Mouse (Mus musculus) liver, embryonic 12.5 days (tissue): ENCODE data around the gene Tprn. TPM values are rescaled to one million over a fixed set of nuclear protein-coding genes. Genes with fewer than 3 reads are reported as not detected.

Experiments used
- ATAC-seq: fragments of 200-750 bp; cut with Nextera tagmentation; 2 replicates; pipeline ENCODE4 v1.8.0; 2017; ENCODE audit warnings: moderate number of reproducible peaks, mild to moderate bottlenecking, moderate library complexity
- H3K27ac ChIP-seq: fragments of 300-500 bp; sonication (generic); 2 replicates; pipeline ENCODE4 v1.5.1; 2016; ENCODE audit warnings: mild to moderate bottlenecking
- H3K27me3 ChIP-seq: fragments of 300-500 bp; sonication (generic); replicated peaks from 2 replicates; pipeline ENCODE4 v1.6.1; 2016; ENCODE audit warnings: mild to moderate bottlenecking, moderate library complexity
- H3K36me3 ChIP-seq: fragments of 300-500 bp; sonication (generic); 2 replicates; pipeline ENCODE4 v1.6.1; 2016; ENCODE audit warnings: mild to moderate bottlenecking, moderate library complexity
- H3K4me1 ChIP-seq: fragments of 300-500 bp; sonication (generic); 2 replicates; pipeline ENCODE4 v1.6.1; 2016
- H3K4me2 ChIP-seq: fragments of 300-500 bp; sonication (generic); 2 replicates; pipeline ENCODE4 v1.6.1; 2016; ENCODE audit warnings: mild to moderate bottlenecking, moderate library complexity
- H3K4me3 ChIP-seq: fragments of 300-500 bp; sonication (generic); 2 replicates; pipeline ENCODE4 v1.5.1; 2016; ENCODE audit warnings: mild to moderate bottlenecking, moderate library complexity
- H3K9ac ChIP-seq: fragments of 300-500 bp; sonication (generic); 2 replicates; pipeline ENCODE4 v1.6.1; 2016; ENCODE audit warnings: mild to moderate bottlenecking, moderate library complexity
- H3K9me3 ChIP-seq: fragments of 300-500 bp; sonication (generic); replicated peaks from 2 replicates; pipeline ENCODE4 v1.6.1; 2016; ENCODE audit warnings: mild to moderate bottlenecking, moderate library complexity
- WGBS: fragments of 180-500 bp; shearing (Covaris S2); methylation state at CpG from one replicate; pipeline ENCODE4 v1.1.7; 2016; ENCODE audit not compliant: insufficient replicate concordance; 5-methylcytosine and 5-hydroxymethylcytosine counted together
- polyA plus RNA-seq: library from polyadenylated mRNA; unstranded; fragments of >200 nt; fragmentation: Nextera tagmentation; extraction: Ambion mirVana; gene quantifications from 2 replicates; pipeline ENCODE4 v1.2.1, GENCODE M21; 2016

Gene Tprn
- polyA plus RNA-seq, 1 experiment from 2014 or later, result 9.0 TPM

GRCm38 (mm10) chr2:25227406-25227805 lies 35.0 kb upstream of the Tprn start:
- Histone ChIP-seq H3K4me2 (no peak overlapping the region), H3K9me3 (no peaks in the 10 kb centered on the region), H3K27me3 (peaks cover 14% of the 10 kb centered on the region), H3K4me1 (peaks cover 40% of the 10 kb centered on the region), H3K36me3 (peaks cover 15% of the 10 kb centered on the region), H3K9ac (no peak overlapping the region), H3K27ac (0 out of 2 replicates have a peak overlapping the region, but pooled peaks have one; percentile 74), H3K4me3 (no peak overlapping the region)
- ATAC-seq, result no peak
- 76% methylated on average over 4 of the region's 4 CpGs for WGBS

- ATAC-seq, result peak; percentile 27
These were observed 34.0 kb upstream of the Tprn start for GRCm38 (mm10) chr2:25228431-25228889.

GRCm38 (mm10) chr2:25228995-25229530 lies 33.4 kb upstream of the Tprn start:
- peak overlapping the region; percentile 74 for H3K27ac ChIP-seq
- ATAC-seq, result no peak
- H3K4me2 ChIP-seq, result peak overlapping the region; percentile 70
- H3K27me3 ChIP-seq, result peaks cover 16% of the 10 kb centered on the region
- H3K4me1 ChIP-seq, result peaks cover 39% of the 10 kb centered on the region
- WGBS, result 65% methylated on average over 6 of the region's 6 CpGs
- peak overlapping the region; percentile 48 for H3K4me3 ChIP-seq
- H3K9ac ChIP-seq, result peak overlapping the region; percentile 67; the same call in 1 of the 2 replicates
- no peaks in the 10 kb centered on the region for H3K36me3 ChIP-seq
- no peaks in the 10 kb centered on the region for H3K9me3 ChIP-seq

More at GRCm38 (mm10) chr2:25228431-25228889, 34.0 kb upstream of the Tprn start:
- Histone ChIP-seq H3K4me2 (peak overlapping the region; percentile 70), H3K27ac (peak overlapping the region; percentile 74), H3K9ac (peak overlapping the region; percentile 67), H3K36me3 (peaks cover 5% of the 10 kb centered on the region), H3K9me3 (no peaks in the 10 kb centered on the region), H3K4me1 (peaks cover 36% of the 10 kb centered on the region), H3K27me3 (peaks cover 14% of the 10 kb centered on the region), H3K4me3 (peak overlapping the region; percentile 48)
- WGBS, result 0% methylated on average over 7 of the region's 7 CpGs

- Histone ChIP-seq H3K4me2 (no peak overlapping the region), H3K27ac (no peak overlapping the region), H3K27me3 (peaks cover 18% of the 10 kb centered on the region), H3K36me3 (no peaks in the 10 kb centered on the region), H3K4me1 (peaks cover 45% of the 10 kb centered on the region), H3K4me3 (no peak overlapping the region), H3K9me3 (no peaks in the 10 kb centered on the region), H3K9ac (no peak overlapping the region)
- 73% methylated on average over 5 of the region's 5 CpGs for WGBS
- ATAC-seq, result no peak
These were observed 32.8 kb upstream of the Tprn start for GRCm38 (mm10) chr2:25229582-25229981.

- Histone ChIP-seq H3K9me3 (no peaks in the 10 kb centered on the region), H3K27ac (no peak overlapping the region), H3K9ac (no peak overlapping the region), H3K4me1 (peaks cover 41% of the 10 kb centered on the region), H3K4me2 (no peak overlapping the region), H3K36me3 (no peaks in the 10 kb centered on the region), H3K27me3 (peaks cover 27% of the 10 kb centered on the region), H3K4me3 (no peak overlapping the region)
- 77% methylated on average over 7 of the region's 7 CpGs for WGBS
- no peak for ATAC-seq
These were observed 31.8 kb upstream of the Tprn start for GRCm38 (mm10) chr2:25230581-25230980.

GRCm38 (mm10) chr2:25231038-25231437 lies 31.4 kb upstream of the Tprn start:
- ATAC-seq, result no peak
- H3K27me3 ChIP-seq, result peaks cover 31% of the 10 kb centered on the region

GRCm38 (mm10) chr2:25233421-25233820 lies 29.0 kb upstream of the Tprn start:
- WGBS, result 14% methylated on average over 4 of the region's 4 CpGs
- Histone ChIP-seq H3K27me3 (peaks cover 37% of the 10 kb centered on the region), H3K9ac (no peak overlapping the region)

More at GRCm38 (mm10) chr2:25231038-25231437, 31.4 kb upstream of the Tprn start:
- no peaks in the 10 kb centered on the region for H3K9me3 ChIP-seq
- H3K4me3 ChIP-seq, result no peak overlapping the region
- no peak overlapping the region for H3K4me2 ChIP-seq
- H3K36me3 ChIP-seq, result no peaks in the 10 kb centered on the region
- H3K4me1 ChIP-seq, result peaks cover 41% of the 10 kb centered on the region
- 55% methylated on average over 12 of the region's 12 CpGs for WGBS
- H3K9ac ChIP-seq, result no peak overlapping the region
- no peak overlapping the region for H3K27ac ChIP-seq

GRCm38 (mm10) chr2:25234050-25234449 lies 28.4 kb upstream of the Tprn start, which contains the start of gene Slc34a3:
Gene Slc34a3 (minus strand): TSS chr2:25234364.
- Histone ChIP-seq H3K4me1 (peaks cover 31% of the 10 kb centered on the region), H3K36me3 (no peaks in the 10 kb centered on the region), H3K9ac (no peak within 1 kb of the TSS), H3K4me3 (no peak within 1 kb of the TSS), H3K9me3 (no peaks in the 10 kb centered on the region), H3K27ac (no peak within 1 kb of the TSS), H3K4me2 (no peak within 1 kb of the TSS), H3K27me3 (peaks cover 37% of the 10 kb centered on the region)
- 59% methylated on average over 3 of the region's 3 CpGs for WGBS
- ATAC-seq, result no peak

More at GRCm38 (mm10) chr2:25233421-25233820, 29.0 kb upstream of the Tprn start:
- Histone ChIP-seq H3K4me2 (no peak overlapping the region), H3K4me3 (no peak overlapping the region), H3K4me1 (peaks cover 38% of the 10 kb centered on the region), H3K36me3 (no peaks in the 10 kb centered on the region), H3K9me3 (no peaks in the 10 kb centered on the region), H3K27ac (no peak overlapping the region)
- ATAC-seq, result no peak

- 53% methylated on average over 5 of the region's 5 CpGs for WGBS
- H3K36me3 ChIP-seq, result no peaks in the 10 kb centered on the region
- H3K4me1 ChIP-seq, result peaks cover 31% of the 10 kb centered on the region
- no peak overlapping the region for H3K4me3 ChIP-seq
- no peak for ATAC-seq
- no peak overlapping the region for H3K27ac ChIP-seq
- H3K27me3 ChIP-seq, result peaks cover 37% of the 10 kb centered on the region
- H3K9ac ChIP-seq, result no peak overlapping the region
- no peak overlapping the region for H3K4me2 ChIP-seq
- no peaks in the 10 kb centered on the region for H3K9me3 ChIP-seq
These were observed 27.7 kb upstream of the Tprn start for GRCm38 (mm10) chr2:25234551-25235220.

GRCm38 (mm10) chr2:25236614-25237013 lies 25.8 kb upstream of the Tprn start, which contains the start of gene Rnf224:
Gene Rnf224 (minus strand): TSS chr2:25236787.
- WGBS, result 16% methylated on average over 8 of the region's 8 CpGs
- peak within 1 kb of the TSS; percentile 9; the same call in 1 of the 2 replicates for H3K4me2 ChIP-seq
- no peak within 1 kb of the TSS for H3K27ac ChIP-seq
- no peak for ATAC-seq
- H3K27me3 ChIP-seq, result peaks cover 32% of the 10 kb centered on the region
- H3K4me1 ChIP-seq, result peaks cover 51% of the 10 kb centered on the region
- no peaks in the 10 kb centered on the region for H3K36me3 ChIP-seq
- no peak within 1 kb of the TSS for H3K4me3 ChIP-seq
- H3K9ac ChIP-seq, result no peak within 1 kb of the TSS
- no peaks in the 10 kb centered on the region for H3K9me3 ChIP-seq

GRCm38 (mm10) chr2:25237522-25237921 lies 24.9 kb upstream of the Tprn start:
- WGBS, result 55% methylated on average over 4 of the region's 4 CpGs
- H3K9me3 ChIP-seq, result no peaks in the 10 kb centered on the region
- no peak overlapping the region for H3K9ac ChIP-seq
- no peak overlapping the region for H3K4me2 ChIP-seq
- no peak overlapping the region for H3K27ac ChIP-seq
- no peak for ATAC-seq
- H3K36me3 ChIP-seq, result no peaks in the 10 kb centered on the region
- peaks cover 60% of the 10 kb centered on the region for H3K4me1 ChIP-seq
- H3K27me3 ChIP-seq, result peaks cover 39% of the 10 kb centered on the region
- H3K4me3 ChIP-seq, result no peak overlapping the region

- peaks cover 45% of the 10 kb centered on the region for H3K27me3 ChIP-seq
These were observed 24.3 kb upstream of the Tprn start for GRCm38 (mm10) chr2:25238106-25238505.

More at GRCm38 (mm10) chr2:25238106-25238505, 24.3 kb upstream of the Tprn start:
- H3K27ac ChIP-seq, result no peak overlapping the region
- H3K9me3 ChIP-seq, result no peaks in the 10 kb centered on the region
- H3K4me2 ChIP-seq, result no peak overlapping the region
- ATAC-seq, result no peak
- H3K36me3 ChIP-seq, result no peaks in the 10 kb centered on the region
- no peak overlapping the region for H3K9ac ChIP-seq
- H3K4me3 ChIP-seq, result no peak overlapping the region
- peaks cover 65% of the 10 kb centered on the region for H3K4me1 ChIP-seq
